Mouse (Mus musculus): ENCODE data around the gene Unc5a.

The Unc5a gene

GRCm38 (mm10) chr13:54948531-54949493 is at the start of gene Unc5a:
Gene Unc5a, plus strand, starts transcription at chr13:54949411.
- DNase-seq: peak; percentile 32

DNA sequence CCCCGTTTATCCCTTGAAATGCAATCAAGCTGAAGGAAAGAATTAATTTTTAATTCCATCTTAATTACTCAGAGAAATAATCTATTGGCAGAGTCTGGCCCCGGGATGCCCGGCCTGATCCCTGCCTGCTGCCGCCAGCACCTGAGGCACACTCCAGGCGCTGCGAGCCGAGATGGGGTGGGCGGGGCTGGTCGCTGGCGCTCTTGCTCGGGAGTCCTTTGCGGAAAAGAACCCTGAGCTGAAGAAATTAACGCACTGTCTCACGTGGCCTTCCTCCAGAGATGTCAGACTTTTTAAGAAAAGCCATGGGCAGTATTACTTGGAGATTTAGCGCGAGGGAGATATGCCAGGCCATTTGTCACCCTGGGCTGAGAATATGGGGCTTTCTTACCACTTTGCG is 37.2 kb upstream of the Unc5a start:
- no peak for DNase-seq

DNA sequence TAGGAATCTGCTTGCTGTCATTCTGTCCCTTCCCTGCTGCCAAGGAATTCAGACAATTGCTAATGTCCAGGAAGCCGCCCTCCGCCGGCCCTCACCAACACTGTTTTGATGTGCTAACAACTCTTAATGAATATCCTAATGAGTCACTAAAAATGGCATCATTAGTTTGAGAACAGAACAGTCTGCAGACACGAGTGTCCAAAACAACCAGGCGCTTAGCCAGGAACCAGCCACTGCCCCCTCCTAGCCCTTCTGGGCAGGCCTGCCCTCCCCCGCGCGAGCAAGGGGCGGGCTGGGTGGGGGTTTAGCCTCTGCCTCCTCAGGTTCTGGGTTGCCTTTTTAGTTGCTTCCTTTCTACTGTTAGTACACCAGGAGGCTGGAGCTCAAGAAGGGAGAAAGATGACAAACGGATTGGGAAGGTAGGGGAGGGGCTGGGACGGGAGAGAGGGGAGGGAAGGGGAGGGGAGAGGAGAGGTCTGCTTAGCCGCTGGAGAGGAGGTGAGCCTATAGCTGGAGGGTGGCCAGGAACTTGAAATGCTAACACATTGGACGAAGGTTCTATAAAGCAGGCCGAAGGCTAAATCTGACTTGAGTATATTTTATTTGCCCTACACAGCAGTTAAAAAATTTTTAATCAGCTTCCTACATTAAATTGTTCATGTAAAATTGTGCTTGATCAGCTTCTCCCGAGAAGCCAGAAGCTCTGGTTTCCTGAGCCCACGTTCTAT is 36.2 kb upstream of the Unc5a start:
- no peak for DNase-seq

- no peak for DNase-seq
These were observed 32.6 kb upstream of the Unc5a start for GRCm38 (mm10) chr13:54916644-54917043.

GRCm38 (mm10) chr13:54918910-54919309 is 30.3 kb upstream of the Unc5a start:
- DNase-seq: no peak

- no peak for DNase-seq
These were observed 29.5 kb upstream of the Unc5a start for GRCm38 (mm10) chr13:54919666-54920065.

DNA sequence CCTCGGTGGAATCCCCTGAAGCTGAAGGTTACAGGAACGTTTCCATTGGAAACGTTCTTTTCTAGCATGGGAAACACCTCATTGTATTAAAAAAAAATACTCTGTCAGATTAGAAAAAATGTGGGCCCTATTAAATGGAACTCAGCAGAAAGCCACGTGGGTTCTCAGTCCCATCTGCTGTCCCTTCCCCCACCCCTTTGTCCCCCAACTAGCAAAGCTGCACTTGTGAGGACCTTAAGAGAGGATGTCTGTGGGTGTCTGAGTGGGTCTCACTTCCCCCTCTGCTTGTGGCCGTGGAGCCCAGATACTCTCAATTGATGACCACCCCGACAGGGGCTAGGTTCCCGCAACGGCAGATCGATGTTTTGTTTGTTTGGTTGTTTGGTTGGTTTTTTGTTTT is 27.5 kb upstream of the Unc5a start:
- no peak for DNase-seq

- DNase-seq: no peak
These were observed 25.5 kb upstream of the Unc5a start for GRCm38 (mm10) chr13:54923705-54924104.

DNA sequence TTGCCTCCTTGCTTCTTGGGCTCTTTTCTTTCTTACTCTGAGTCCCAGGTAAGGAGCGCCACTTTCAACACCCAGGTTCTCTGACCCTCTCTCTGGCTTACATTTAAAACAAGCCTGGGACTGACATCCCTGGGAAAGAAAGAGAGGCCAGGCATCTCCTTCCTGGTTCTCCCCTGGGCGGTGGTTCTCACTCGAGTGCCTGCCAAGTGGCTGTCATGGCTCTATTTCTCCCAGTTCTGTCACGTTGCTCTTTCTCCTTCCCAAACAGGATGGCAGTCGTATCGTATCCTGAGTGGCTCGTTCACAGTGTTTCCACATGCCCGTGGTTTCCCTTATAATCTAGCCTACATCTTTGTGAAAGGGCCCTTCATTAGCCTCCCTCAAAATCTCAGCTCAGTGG is 23.7 kb upstream of the Unc5a start:
- no peak for DNase-seq

- no peak for DNase-seq
These were observed 22.6 kb upstream of the Unc5a start for GRCm38 (mm10) chr13:54926654-54927053.

DNA sequence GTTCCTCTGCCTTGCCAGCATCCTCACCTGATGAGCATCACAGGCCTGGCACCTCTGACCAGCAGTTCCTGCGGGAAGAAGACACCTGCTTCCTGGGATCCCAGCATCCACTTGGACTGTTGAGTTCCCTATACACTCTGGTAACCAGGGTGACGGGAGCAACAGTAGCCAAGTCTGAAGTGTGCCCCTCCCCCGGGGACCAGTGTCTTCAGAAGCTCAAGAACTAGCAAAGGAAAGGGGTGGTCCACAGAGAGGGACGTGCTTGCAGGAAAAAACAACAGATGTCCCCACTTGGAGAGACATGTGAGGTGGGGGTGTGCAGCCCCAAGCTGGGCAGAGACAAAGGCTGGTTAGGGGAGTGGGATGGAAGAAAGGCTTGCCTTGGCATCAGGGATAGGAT is 19.1 kb upstream of the Unc5a start:
- DNase-seq: no peak

DNA sequence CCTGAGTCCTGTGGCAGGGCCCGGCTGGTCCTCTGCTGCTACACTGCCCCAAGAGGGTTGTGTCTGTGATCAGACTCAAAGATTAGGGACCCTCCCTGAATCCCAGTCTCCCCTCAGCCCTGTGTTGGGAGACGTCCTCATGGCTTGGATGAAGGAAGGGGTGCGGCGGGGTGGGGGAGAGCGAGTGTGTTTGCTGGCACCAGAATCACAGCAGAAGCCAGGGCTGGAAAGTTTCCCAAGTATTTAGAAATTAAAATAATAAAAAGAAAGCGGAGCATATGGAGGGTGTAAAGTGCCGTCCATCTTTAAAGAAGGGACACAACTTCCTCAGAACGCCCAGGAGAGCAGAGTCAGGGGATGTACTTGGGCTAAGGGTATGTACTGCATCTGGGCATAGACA is 14.3 kb upstream of the Unc5a start:
- no peak for DNase-seq

- DNase-seq: no peak
These were observed 13.0 kb upstream of the Unc5a start for GRCm38 (mm10) chr13:54936173-54936572.

DNA sequence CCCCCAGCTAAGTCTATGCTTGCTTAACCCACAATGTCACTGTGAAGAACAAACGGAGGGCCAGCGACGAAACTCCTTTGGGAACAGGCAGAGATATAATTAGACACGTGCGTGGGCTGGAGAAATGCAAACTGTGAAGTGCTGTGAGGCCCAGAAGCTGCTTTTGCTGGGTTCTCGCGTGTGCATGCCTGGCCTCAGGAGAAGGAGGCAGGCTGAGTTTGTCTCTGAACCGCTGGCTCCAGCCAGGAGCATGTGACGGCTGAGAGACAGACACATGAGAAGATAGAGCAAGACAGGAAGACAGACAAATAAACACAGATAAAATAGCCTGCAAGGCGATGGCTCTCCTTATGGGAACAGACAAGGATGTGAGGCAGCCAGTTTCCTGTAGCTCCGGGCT is 11.3 kb upstream of the Unc5a start:
- no peak for DNase-seq

DNA sequence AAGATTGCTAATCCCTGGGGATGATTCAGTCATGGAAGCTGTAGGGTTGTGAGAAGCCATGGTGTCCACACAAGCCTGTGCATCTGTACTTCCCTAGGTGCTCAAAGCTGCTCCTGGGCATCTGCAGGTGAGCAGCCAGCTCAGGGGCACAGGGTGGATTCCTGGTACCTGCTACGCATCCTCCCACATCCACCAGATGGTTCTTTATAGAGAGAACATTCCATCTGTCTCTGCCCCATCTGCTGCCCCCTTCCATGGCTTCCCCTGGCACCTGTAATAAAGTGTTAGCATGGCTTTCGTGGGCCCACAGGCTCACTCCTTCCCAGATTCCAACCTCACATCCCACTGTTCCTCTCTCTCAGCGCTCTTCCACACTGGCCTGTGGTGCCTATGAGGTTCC is 10.7 kb upstream of the Unc5a start:
- no peak for DNase-seq

DNA sequence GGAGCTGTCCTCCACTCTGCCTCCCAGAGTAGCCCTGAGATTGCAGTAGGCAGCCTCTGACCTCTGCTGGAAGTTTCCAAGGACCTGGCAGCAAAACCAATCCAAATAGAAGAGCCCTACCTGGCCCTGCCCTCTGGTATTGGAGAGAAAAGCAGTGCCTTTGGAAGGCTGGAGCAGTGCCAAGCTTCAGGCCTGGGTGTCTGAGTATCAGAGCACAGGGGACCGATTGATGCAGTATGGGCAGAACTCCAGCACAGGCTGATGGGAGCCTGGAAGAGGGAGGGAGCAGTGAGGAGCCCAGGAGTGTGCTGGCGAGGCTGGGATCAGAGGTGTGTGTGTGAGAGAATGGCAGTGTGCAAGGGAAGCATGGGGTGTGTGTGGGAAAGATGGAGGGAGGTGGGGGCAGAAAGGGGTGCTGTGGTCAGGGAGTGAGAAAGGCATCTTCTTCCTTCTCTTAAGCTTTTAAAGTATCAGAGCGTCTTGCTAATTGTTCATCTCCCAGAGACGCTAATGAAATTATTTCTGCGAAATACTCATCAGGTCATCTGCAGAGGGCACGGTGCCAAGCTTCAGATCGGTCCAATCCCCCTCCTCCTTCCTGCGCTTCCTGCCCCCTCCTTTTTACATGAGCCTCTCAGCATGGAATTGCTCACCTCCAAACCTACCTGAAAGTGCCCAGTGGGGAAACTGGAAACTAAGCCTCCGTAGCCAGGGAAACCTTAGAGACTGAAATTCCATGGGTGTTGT is 4.6 kb upstream of the Unc5a start:
- DNase-seq: no peak

DNA sequence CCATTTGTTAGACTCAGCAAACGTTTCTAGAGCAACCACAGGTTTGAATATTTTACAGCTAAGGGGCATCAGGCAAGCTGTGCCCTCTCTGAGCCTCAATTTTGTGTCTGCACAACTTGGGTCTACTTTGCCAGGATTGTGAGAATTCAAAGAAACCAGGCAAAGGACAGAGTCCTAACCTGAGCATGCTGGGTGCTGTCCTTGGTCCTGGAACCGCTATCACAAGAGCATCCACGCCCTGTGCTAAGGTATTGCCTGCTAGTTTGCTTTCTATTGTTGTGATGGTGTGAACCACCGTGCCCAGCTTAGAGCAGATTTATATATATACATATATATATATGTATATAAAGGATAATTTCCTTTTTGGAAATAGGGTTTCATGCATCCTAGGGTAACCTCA is 3.9 kb upstream of the Unc5a start:
- DNase-seq: peak; percentile 32

GRCm38 (mm10) chr13:54946406-54946805 is 2.8 kb upstream of the Unc5a start:
- no peak for DNase-seq

GRCm38 (mm10) chr13:54949592-54949991 is 381 bp downstream of the Unc5a start:
- peak; percentile 34 for DNase-seq

GRCm38 (mm10) chr13:54950131-54950530 is 920 bp downstream of the Unc5a start:
- DNase-seq: no peak

DNA sequence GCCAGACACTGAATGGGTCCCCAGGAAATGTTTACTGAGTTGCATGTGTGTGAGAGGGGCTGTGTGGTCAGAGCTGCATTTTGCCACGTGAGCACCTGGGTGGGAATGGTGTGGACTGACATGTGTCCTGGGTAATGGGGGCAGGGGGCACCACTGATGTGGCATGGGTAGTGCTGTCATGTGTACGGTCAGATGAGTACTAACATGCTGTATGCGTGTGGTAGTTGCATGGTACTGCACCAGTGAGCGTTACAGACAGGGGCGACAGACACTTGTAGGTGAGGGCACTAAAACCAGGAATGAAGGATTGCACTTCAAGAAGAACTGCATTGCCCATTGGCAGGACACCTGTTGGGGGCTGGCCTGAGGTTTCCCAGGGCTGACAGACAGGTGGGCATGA is 2.0 kb downstream of the Unc5a start:
- DNase-seq: no peak

GRCm38 (mm10) chr13:54954745-54955144 is 5.5 kb downstream of the Unc5a start:
- DNase-seq: no peak
